Mouse (Mus musculus) spleen, embryonic (tissue): ENCODE data around the gene Zfp512b.

Experiments
- CTCF ChIA-PET: fragments of 350-600 bp; sonication (Branson Sonifier 250); formaldehyde crosslinking; loops from one replicate; lab custom pipeline; 2022; lab: Charles Lee

The Zfp512b gene

GRCm38 (mm10) chr2:181574921-181575545, 17.6 kb downstream of the Zfp512b start:
- CTCF ChIA-PET: no interaction called here

- CTCF ChIA-PET: no interaction called here
These were observed 18.6 kb downstream of the Zfp512b start for GRCm38 (mm10) chr2:181573961-181574360.

GRCm38 (mm10) chr2:181572921-181573920, 19.4 kb downstream of the Zfp512b start:
- CTCF ChIA-PET: no interaction called here

GRCm38 (mm10) chr2:181571941-181572670, 20.5 kb downstream of the Zfp512b start:
- CTCF ChIA-PET: interaction anchor here (0.7 kb wide), 1 partner anchor 161 kb away, joined by 3 read pairs; no protein-coding TSS in a partner anchor

GRCm38 (mm10) chr2:181570921-181571595, 21.5 kb downstream of the Zfp512b start:
- CTCF ChIA-PET: interaction anchor here (0.7 kb wide), 1 partner anchor 160 kb away, joined by 3 read pairs; no protein-coding TSS in a partner anchor

- CTCF ChIA-PET: no interaction called here
These were observed 22.2 kb downstream of the Zfp512b start for GRCm38 (mm10) chr2:181570375-181570774.

- CTCF ChIA-PET: interaction anchor here (0.5 kb wide), 1 partner anchor 130 kb away, joined by 3 read pairs; no protein-coding TSS in a partner anchor
These were observed 22.7 kb downstream of the Zfp512b start for GRCm38 (mm10) chr2:181569856-181570255.

- CTCF ChIA-PET: interaction anchor here (0.7 to 1.5 kb wide), 5 partner anchors 67 to 210 kb away, joined by 3 to 5 read pairs (median 4); no protein-coding TSS in a partner anchor
These were observed 24.2 kb downstream of the Zfp512b start for GRCm38 (mm10) chr2:181568272-181569008.

- CTCF ChIA-PET: interaction anchor here (0.7 to 1.1 kb wide), 2 partner anchors 11 to 175 kb away, joined by 4 to 6 read pairs; no protein-coding TSS in a partner anchor
These were observed 25.3 kb downstream of the Zfp512b start for GRCm38 (mm10) chr2:181567338-181567737.

- CTCF ChIA-PET: interaction anchor here (0.6 kb wide), 2 partner anchors 22 to 1502 kb away, joined by 4 to 6 read pairs; no protein-coding TSS in a partner anchor
These were observed 38.8 kb downstream of the Zfp512b start for GRCm38 (mm10) chr2:181553772-181554171.

- CTCF ChIA-PET: no interaction called here
These were observed 42.4 kb downstream of the Zfp512b start for GRCm38 (mm10) chr2:181550233-181550632.

- CTCF ChIA-PET: no interaction called here
These were observed 43.9 kb downstream of the Zfp512b start for GRCm38 (mm10) chr2:181548682-181549081.

GRCm38 (mm10) chr2:181548227-181548626, 44.4 kb downstream of the Zfp512b start:
- CTCF ChIA-PET: no interaction called here

GRCm38 (mm10) chr2:181546142-181546541, 46.5 kb downstream of the Zfp512b start:
- CTCF ChIA-PET: no interaction called here

GRCm38 (mm10) chr2:181541761-181542380, 50.7 kb downstream of the Zfp512b start:
- CTCF ChIA-PET: interaction anchor here (0.6 kb wide), 2 partner anchors 159 to 257 kb away, joined by 5 to 8 read pairs; no protein-coding TSS in a partner anchor

- CTCF ChIA-PET: interaction anchor here (0.7 kb wide), 1 partner anchor 40 kb away, joined by 3 read pairs; no protein-coding TSS in a partner anchor
These were observed 55.1 kb downstream of the Zfp512b start for GRCm38 (mm10) chr2:181537444-181538047.

GRCm38 (mm10) chr2:181536410-181536809, 56.2 kb downstream of the Zfp512b start:
- CTCF ChIA-PET: no interaction called here

- CTCF ChIA-PET: interaction anchor here (0.7 to 1.2 kb wide), 2 partner anchors 10 to 21 kb away, joined by 4 to 6 read pairs; no protein-coding TSS in a partner anchor
These were observed 60.0 kb downstream of the Zfp512b start for GRCm38 (mm10) chr2:181532589-181532988.
